Mouse (Mus musculus): Measurements from ENCODE around the gene Qrich2. TPM values are rescaled to one million over a fixed set of nuclear protein-coding genes. Genes with fewer than 3 reads are reported as not detected.
"Not testable (repeated sequence)": the region's sequence is repeated elsewhere in the genome, so short reads cannot be mapped to it uniquely, and the experiment has no call there.

The Qrich2 gene
- total RNA-seq, 1 experiment from 2014 or later, result not detected

GRCm38 (mm10) chr11:116433356-116434286 lies 32.4 kb downstream of the Qrich2 start, which contains the start of gene Ubald2:
Ubald2 (plus strand) TSS chr11:116434094.
- ATAC-seq (ENCODE audit: extremely low read depth, insufficient number of reproducible peaks, low FRiP score, poor library complexity, severe bottlenecking), result peak; percentile 90

- ATAC-seq (ENCODE audit: extremely low read depth, insufficient number of reproducible peaks, low FRiP score, poor library complexity, severe bottlenecking), result no peak
These were observed 33.3 kb downstream of the Qrich2 start for GRCm38 (mm10) chr11:116432593-116433355.

DNA sequence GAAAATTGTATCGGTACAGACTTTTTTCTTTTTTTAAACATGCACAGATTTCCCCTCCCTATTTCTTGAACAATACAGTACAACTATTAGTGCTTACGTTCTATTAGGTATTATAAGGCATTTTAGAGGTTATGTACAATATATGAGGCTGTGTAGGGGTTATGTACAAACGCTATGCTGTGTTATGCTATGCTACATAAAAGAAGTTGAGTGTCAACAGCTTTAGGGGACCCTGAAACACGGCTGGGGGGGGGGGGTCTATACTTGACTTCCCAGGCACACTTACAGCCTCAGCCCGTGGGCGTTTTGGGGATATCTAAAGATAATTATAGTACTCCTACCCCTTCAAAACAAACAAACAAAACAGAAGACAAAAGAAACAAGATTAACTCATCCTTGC lies 33.9 kb downstream of the Qrich2 start:
- ATAC-seq (ENCODE audit: extremely low read depth, insufficient number of reproducible peaks, low FRiP score, poor library complexity, severe bottlenecking), result no peak

GRCm38 (mm10) chr11:116431428-116432077 lies 34.5 kb downstream of the Qrich2 start:
- no peak for ATAC-seq (ENCODE audit: extremely low read depth, insufficient number of reproducible peaks, low FRiP score, poor library complexity, severe bottlenecking)

GRCm38 (mm10) chr11:116430723-116431427 lies 35.2 kb downstream of the Qrich2 start:
- ATAC-seq (ENCODE audit: extremely low read depth, insufficient number of reproducible peaks, low FRiP score, poor library complexity, severe bottlenecking), result no peak

DNA sequence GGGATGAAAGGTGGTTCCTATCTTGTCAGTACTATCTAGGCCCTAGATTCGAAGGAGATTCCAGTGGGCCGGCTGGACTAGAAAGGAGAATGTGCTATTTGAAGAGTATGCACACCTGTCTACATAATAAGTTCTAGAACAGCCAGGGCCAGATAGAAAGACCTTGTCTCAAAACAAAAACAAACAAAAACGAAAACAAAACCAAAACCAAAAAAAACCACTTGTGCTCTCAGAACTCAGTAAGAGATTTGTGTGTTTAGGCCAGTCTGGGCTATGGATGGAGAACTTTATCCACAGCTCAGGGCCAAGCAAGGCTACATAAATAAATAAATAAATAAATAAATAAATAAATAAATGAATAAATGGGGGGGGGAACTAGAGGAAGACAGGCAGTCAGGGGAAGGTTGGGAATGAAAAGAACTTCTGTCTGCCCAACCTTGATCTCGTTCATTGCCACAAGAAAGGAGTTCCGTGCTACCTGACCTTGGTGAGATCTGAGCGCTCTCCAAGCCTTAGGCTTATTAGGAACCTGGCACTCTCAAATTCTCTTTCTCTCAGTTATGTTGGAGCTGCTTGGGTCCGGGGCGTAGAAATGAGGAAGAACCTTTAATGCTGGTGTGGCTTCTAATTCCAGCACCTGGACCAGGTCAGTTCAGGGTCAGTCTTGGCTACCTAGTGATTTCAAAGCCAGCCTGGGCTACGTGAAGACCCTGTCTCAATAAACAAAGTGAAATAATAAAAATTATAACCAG lies 36.0 kb downstream of the Qrich2 start:
- ATAC-seq (ENCODE audit: extremely low read depth, insufficient number of reproducible peaks, low FRiP score, poor library complexity, severe bottlenecking), result no peak

DNA sequence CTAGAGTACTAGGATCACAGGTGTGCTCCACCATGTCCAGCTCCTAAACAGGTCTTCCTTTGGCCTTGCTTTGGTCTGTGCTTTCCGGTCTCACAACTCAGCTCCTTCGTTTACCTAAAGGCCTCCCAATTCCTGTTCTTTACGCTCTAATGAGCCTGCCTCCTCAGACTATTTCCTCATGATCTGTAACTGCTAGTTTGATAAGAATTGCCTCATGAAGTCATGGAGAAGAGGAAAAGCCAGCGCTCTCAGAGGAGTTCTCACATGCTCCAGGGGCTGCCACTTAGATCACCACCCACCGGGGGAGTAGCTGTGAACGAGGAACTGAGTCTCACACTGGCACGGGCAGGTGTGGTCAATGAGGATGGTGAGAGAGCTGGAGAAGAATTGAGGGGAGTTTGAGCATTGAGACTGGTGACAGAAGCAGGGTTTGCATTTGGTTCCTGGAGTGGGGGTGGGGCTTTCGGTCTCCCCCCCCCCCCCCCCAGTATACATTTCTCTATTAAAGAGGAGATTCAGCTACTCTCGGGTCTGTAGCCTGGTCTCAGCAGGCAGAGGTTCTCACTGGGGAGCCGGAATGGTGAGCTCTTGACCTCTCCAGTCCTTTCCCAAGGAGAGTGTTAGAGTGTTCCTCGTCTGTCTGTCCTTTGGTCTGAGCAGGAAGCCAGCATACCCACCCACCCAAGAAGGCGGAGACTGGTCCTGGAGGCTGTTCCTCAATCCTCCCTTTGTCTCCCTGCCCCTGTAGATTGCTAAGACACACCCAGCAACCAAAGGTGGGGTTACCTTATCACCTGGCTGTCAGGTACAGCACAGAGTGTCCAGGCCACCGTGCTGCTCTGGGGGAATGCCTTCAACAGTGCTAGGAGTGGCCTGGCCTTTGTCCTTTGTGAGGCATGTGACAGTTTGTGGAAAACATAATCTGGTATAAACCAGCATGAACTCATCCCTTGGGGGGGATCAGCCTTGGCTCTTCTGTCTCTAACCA lies 36.9 kb downstream of the Qrich2 start:
- no peak for ATAC-seq (ENCODE audit: extremely low read depth, insufficient number of reproducible peaks, low FRiP score, poor library complexity, severe bottlenecking)

DNA sequence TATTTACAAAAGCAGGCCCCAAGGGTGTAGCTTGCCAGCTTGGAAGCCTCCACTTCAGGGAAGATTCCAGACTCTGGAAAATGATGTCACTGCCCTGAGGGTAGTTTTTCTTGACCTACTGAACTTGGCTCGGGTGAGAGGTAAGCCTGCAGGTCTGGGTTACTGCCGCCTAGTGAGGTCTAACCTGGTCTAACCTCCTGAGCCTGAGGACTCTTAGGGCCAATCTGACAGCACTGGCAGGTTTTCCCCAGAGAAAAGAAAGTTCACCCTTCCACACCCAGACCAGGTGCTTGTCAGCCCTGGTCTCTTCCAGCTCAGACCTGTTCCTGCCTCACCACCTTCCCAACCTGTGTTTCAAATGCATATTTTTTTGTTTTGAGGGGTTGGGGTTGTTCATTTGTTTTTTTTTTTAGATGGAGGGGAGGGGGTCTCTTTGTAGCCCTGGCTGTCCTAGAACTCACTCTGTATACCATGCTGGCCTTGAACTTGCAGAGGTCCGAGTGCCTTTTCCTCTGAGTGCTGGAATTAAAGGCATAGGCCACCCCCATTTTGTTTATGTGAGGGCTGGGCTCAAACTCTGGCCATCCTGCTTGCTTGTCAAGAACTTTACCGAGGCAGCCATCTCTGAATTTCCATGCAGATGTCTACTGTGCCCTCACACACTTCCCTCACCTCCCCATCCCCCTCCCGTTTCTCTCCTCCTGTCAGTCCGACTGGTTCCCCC lies 39.0 kb downstream of the Qrich2 start:
- ATAC-seq (ENCODE audit: extremely low read depth, insufficient number of reproducible peaks, low FRiP score, poor library complexity, severe bottlenecking), result no peak

DNA sequence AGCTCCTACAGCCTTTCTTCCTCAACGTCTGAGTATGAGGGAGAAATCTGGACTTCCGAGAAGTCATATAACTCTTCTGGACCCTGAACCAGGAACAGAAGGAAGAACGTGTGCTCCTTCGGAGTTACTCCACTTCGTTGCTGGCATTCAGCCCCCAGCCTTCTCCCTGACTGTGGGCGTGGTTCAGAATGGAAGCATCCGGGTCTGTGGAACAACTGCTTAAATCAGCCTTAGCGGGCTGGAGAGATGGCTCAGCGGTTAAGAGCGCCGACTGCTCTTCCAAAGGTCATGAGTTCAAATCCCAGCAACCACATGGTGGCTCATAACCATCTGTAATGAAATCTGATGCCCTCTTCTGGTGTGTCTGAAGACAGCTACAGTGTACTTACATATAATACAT lies 39.7 kb downstream of the Qrich2 start:
- ATAC-seq (ENCODE audit: extremely low read depth, insufficient number of reproducible peaks, low FRiP score, poor library complexity, severe bottlenecking), result not testable (repeated sequence)

DNA sequence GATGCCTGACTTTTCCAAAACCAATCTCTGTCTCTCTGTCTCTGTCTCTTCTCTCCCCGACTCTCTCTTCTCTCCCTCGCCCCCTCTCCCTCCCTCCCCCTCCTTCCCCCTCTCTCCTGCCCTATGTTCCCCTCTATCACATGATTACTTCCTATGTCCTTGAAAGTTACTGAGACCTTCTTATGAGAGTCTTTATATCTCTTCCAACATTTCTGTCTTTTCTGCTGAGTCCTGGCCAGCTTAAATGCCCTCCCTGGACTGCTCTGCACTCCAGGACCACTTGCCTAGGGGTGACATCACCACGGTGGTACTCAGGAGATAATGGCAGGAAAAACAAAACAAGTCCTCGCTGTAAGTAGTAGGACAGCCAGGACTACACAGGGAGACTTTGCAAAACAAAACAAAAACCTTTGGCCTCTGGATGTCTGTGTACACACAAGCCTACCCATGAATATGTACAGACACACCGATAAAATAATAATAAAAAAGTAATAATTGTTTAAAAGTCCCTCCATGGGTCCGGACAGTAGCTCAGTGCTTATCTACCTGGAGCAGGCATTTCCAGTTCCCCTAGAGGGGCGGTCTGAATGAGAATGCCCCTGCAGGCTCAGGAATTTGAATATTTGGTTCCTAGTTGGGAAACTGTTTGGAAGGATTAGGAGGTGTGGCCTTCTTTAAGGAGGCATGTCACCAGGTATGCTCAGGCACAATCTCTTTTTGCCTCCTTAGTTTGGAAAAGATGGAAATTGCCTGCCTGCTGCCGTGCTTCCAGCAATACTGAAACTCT lies 41.2 kb downstream of the Qrich2 start:
- ATAC-seq (ENCODE audit: extremely low read depth, insufficient number of reproducible peaks, low FRiP score, poor library complexity, severe bottlenecking), result no peak

DNA sequence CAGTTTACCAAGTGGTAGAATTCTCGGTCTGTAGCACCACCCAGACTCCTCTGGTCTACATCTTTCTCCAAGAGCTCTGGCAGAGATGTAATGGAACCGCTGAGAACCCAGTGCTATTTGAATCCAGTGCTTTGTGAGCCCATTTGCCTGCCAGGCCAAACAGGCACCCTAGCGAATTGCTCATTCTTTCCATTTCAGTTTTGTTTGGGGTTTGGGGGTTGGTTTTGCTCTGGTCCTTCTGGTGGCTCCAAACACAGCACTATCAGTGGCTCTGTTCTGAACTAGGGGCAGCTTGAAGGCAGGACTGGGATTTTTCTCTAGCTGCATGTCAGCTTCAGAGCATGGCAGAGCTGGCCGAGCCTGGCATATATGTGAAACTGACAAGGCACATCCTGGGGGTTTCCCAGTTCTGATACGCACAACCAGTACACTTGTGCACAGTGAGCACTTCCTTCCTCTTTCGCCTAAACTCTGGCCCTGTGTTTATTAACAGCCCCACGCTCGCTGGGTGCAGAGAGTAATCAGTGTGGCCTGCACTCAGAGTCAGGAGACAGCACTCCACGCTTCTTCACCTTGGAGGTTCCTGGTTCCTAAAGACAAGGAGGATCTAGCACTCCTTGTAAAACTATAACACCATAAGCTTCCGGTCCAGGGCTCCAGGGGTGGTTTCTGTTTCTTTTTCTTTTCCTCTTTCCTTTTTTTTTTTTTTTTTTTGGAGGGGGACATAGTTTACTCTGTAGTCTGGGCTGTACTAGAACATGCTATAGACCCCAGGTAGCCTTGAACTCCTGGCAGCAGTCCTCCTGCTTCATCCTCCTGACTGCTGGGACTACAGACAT lies 42.0 kb downstream of the Qrich2 start:
- peak; percentile 95 for ATAC-seq (ENCODE audit: extremely low read depth, insufficient number of reproducible peaks, low FRiP score, poor library complexity, severe bottlenecking)

DNA sequence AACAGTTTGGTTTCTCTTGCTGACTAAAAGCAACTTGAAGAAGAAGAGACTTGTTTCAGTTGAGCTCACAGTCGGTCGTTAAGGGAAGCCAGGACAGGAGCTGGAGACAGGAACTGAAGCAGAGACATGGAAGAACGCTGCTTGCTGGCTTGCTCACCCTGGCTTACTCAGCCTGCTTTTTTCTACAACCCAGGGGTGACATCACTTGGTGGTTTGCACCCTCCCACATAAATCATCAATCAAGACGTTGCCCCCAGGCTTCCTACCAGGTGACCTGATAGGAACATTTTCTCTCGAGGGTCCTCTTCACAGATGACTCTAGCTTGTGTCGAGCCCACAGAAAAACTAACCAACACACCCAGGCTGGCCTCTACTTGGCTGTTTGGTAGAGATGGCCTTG lies 42.8 kb downstream of the Qrich2 start:
- ATAC-seq (ENCODE audit: extremely low read depth, insufficient number of reproducible peaks, low FRiP score, poor library complexity, severe bottlenecking), result no peak

GRCm38 (mm10) chr11:116422562-116422961 lies 43.5 kb downstream of the Qrich2 start:
- ATAC-seq (ENCODE audit: extremely low read depth, insufficient number of reproducible peaks, low FRiP score, poor library complexity, severe bottlenecking), result no peak

GRCm38 (mm10) chr11:116421102-116421501 lies 44.9 kb downstream of the Qrich2 start:
- ATAC-seq (ENCODE audit: extremely low read depth, insufficient number of reproducible peaks, low FRiP score, poor library complexity, severe bottlenecking), result no peak
